Mouse (Mus musculus) liver, embryonic 14.5 days (tissue): Measurements from ENCODE around the gene Il6ra.

Experiments used
- CTCF ChIP-seq: IDR thresholded peaks from 2 replicates; pipeline ENCODE4 v1.5.1; 2016; ENCODE audit warnings: antibody characterized with exemption, low read depth, control low read depth
- EP300 ChIP-seq: IDR thresholded peaks from 2 replicates; pipeline ENCODE4 v1.6.1; 2016; ENCODE audit warnings: antibody characterized with exemption, low read depth

- TF ChIP-seq EP300 (no peak), CTCF (no peak)
These were observed 37.2 kb downstream of the Il6ra start for GRCm38 (mm10) chr3:89875781-89876180.
